Mouse (Mus musculus): ENCODE data around the gene Suv39h1. TPM values are rescaled to one million over a fixed set of nuclear protein-coding genes. Genes with fewer than 3 reads are reported as not detected.
"Not testable (repeated sequence)": the region's sequence is repeated elsewhere in the genome, so short reads cannot be mapped to it uniquely, and the experiment has no call there.

Gene Suv39h1
- 39.9 and 40.8 TPM in 2 replicates for polyA plus RNA-seq (2015; fragmentation: Nextera tagmentation; extraction: Ambion mirVana)

DNA sequence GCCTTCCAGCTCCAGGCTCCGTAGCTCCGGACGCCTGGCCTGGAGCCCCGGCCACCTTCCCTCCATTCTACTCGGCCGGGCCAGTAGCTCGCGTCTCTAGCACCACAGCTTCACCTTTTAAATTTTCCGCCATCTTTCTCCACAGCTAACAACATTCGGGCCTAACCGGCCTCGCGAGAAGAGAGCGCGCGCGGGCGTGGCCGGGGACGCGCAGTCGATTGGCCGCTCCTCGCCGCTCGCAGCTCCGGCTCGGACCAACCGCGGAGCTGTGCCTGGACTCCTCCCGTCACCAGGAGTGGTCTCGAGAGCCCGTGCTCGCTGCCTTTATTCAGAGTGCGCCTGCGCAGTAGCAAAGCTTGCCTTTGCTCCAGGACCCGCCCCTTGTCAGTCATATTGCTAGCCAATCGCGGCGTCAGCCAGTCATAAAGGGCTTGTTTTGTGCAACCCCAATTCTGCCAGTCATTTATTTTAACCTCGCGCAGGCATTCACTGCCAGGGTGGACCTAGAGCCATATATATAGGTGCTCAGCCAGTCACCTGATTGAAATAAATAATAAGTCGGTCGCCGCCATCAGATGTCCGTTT lies at the start of gene Suv39h1:
Suv39h1 (minus strand) TSS at position 331 of the 585 bp plus-strand sequence.
- Histone ChIP-seq H3K4me3 (peak within 1 kb of the TSS; percentile 54), H3K9ac (peak within 1 kb of the TSS; percentile 72), H3K36me3 (peaks cover 11% of the 10 kb centered on the region), H3K27me3 (no peaks in the 10 kb centered on the region), H3K27ac (peak within 1 kb of the TSS; percentile 87), H3K9me3 (no peaks in the 10 kb centered on the region), H3K4me2 (peak within 1 kb of the TSS; percentile 59), H3K4me1 (replicated peaks) (peaks cover 8% of the 10 kb centered on the region)
- peak; percentile 97 for ATAC-seq (ENCODE audit: low FRiP score)
- 16% methylated on average over 46 of the region's 46 CpGs for WGBS

DNA sequence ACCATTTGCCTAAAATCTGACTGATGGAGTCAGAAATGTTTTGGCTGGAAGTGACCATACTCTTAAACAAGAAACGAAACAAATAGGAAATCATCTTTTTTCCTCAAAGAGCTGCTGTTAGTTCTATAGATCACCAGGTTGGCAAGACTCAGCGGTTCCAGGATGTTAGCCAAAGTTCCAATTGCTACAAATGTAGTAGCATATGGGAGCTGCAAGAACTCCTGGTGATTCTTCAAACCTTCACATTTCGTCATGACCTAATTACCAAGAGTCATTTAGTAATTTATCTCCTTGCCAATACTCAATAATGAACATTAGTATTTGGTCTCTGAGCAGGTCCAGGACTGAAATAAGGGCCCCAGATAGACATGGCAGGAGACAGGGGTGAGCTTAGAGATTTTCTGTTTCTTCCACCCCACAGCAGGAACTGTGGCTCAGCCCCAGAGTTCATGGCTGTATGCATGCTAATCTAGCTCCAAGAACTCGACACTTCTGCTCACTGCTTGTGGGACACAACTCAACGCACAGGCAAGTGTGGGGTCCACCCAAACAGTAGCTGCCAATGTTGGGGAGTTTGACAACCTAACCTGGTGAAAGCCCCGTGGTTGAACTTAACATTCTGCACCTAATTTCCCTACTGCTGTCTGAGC lies 49.4 kb upstream of the Suv39h1 start:
- Histone ChIP-seq H3K9ac (no peak overlapping the region), H3K9me3 (no peaks in the 10 kb centered on the region), H3K27ac (no peak overlapping the region), H3K4me3 (no peak overlapping the region), H3K36me3 (peaks cover 50% of the 10 kb centered on the region), H3K4me2 (no peak overlapping the region), H3K27me3 (no peaks in the 10 kb centered on the region), H3K4me1 (replicated peaks) (no peaks in the 10 kb centered on the region)
- 86% methylated on average over 6 of the region's 6 CpGs for WGBS
- no peak for ATAC-seq (ENCODE audit: low FRiP score)

DNA sequence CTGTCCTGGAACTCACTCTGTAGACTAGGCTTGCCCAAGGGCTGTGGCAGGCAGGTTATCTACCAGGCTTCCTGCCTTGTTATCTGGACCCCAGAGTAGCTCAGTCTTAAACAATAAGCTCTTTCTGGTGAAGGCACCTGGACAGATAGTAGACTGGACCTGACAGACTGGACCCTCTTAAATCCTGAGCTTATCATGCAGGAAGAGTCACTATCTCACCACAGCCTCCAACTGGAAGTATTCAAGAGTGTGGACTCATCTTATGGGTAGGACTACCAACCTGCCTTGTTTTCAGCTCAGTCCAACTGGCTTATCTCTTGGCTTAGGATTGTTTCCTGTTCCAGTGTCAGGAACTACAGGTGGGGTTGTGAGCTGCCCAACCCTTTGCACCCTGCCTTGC lies 42.7 kb upstream of the Suv39h1 start:
- no peak overlapping the region for H3K27ac ChIP-seq
- H3K9ac ChIP-seq = no peak overlapping the region
- H3K27me3 ChIP-seq = no peaks in the 10 kb centered on the region
- no peaks in the 10 kb centered on the region for H3K9me3 ChIP-seq
- H3K36me3 ChIP-seq = peaks cover 5% of the 10 kb centered on the region
- no peaks in the 10 kb centered on the region for H3K4me1 ChIP-seq (replicated peaks)
- no peak overlapping the region for H3K4me3 ChIP-seq
- no peak overlapping the region for H3K4me2 ChIP-seq
- ATAC-seq (ENCODE audit: low FRiP score) = no peak

DNA sequence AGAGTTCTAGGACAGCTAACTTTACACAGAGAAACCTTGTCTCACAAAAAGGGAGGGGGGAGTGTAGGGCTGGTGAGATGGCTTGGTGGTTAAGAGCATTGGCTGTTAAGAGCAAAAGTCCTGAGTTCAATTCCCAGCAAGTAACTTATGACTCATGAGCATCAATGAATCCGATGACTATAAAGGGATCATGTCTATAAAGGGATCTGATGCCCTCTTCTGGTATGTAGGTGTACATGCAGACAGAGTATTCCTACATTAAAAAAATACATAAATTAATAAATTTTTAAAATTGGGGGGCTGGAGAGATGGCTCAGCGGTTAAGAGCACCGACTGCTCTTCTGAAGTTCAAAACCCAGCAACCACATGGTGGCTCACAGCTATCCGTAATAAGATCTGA lies 40.7 kb upstream of the Suv39h1 start:
- no peak overlapping the region for H3K4me2 ChIP-seq
- H3K9ac ChIP-seq = no peak overlapping the region
- H3K4me1 ChIP-seq (replicated peaks) = no peaks in the 10 kb centered on the region
- 85% methylated on average over 4 of the region's 4 CpGs for WGBS
- no peak for ATAC-seq (ENCODE audit: low FRiP score)
- no peaks in the 10 kb centered on the region for H3K27me3 ChIP-seq
- H3K4me3 ChIP-seq = no peak overlapping the region
- no peak overlapping the region for H3K27ac ChIP-seq
- no peaks in the 10 kb centered on the region for H3K9me3 ChIP-seq
- peaks cover 5% of the 10 kb centered on the region for H3K36me3 ChIP-seq

DNA sequence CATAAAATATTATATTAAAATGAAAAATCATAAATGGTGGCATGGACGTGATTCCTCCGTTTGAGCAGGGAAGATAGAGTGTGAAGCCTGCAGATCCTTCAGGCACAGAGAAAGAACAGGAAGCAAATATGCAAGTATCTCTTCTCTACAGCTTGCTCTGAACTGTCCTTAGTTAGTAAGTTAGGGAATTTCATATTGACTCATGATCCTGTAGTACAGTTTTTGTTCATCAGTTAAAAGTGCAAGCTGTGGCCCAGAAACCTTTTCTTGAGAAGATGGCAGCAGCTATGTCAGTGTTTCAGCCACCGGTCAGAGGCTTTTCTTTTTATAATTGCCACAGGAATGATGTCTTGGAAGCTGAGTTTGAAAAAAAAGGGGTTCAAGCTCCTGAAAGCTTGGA lies 30.5 kb upstream of the Suv39h1 start:
- Histone ChIP-seq H3K36me3 (no peaks in the 10 kb centered on the region), H3K27ac (no peak overlapping the region), H3K4me3 (no peak overlapping the region), H3K4me1 (replicated peaks) (peaks cover 8% of the 10 kb centered on the region), H3K9me3 (no peaks in the 10 kb centered on the region), H3K9ac (no peak overlapping the region), H3K27me3 (no peaks in the 10 kb centered on the region), H3K4me2 (no peak overlapping the region)
- 90% methylated on average over 3 of the region's 3 CpGs for WGBS
- no peak for ATAC-seq (ENCODE audit: low FRiP score)

DNA sequence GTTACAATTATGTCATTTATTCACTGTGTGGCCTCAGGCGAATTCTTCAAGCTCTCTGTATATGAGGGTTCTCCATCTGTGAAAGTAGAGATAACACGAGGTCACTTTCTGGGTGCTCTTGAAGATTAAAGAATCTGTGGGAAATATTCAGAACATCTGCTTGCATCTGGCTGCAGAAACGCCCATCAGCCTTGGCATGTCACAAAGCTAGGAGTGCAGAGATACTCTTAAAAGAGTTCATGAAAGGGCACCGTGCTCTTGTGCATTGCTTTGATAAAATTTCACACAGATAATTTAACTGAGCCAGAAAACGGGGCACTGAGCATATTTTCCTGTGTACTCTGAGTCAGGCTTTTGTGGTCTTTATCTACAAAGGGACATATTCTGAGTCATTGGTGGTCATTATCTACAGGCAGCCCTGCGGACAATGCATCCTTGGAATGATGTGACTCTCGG lies 27.7 kb upstream of the Suv39h1 start:
- Histone ChIP-seq H3K27me3 (no peaks in the 10 kb centered on the region), H3K4me1 (replicated peaks) (peaks cover 8% of the 10 kb centered on the region), H3K9me3 (no peaks in the 10 kb centered on the region), H3K36me3 (no peaks in the 10 kb centered on the region), H3K4me2 (no peak overlapping the region), H3K9ac (no peak overlapping the region), H3K27ac (no peak overlapping the region), H3K4me3 (no peak overlapping the region)
- ATAC-seq (ENCODE audit: low FRiP score) = no peak
- WGBS = 75% methylated on average over 7 of the region's 7 CpGs

DNA sequence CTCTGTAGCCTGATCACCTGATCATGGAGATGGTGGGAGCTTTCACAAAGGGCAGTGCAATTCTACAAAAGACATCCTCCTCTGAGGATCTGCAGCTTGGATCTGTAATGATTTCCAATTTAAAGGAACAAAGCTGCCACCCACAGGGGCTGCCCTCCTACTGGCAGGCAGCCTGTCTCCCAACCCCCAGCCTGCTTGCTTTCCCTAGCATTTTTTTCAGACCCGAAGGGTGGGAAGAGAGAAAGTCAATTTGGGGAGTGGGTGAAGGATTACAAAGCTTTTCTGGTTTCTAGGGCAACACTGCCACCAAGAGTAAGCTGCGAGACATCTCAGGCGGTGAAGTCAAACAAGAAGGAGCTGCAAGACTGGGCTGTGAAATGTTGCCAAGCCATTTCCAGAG lies 26.5 kb upstream of the Suv39h1 start:
- H3K9ac ChIP-seq = no peak overlapping the region
- H3K4me2 ChIP-seq = 0 out of 2 replicates have a peak overlapping the region, but pooled peaks have one; percentile 17
- H3K36me3 ChIP-seq = no peaks in the 10 kb centered on the region
- peaks cover 8% of the 10 kb centered on the region for H3K4me1 ChIP-seq (replicated peaks)
- ATAC-seq (ENCODE audit: low FRiP score) = peak; percentile 53
- no peak overlapping the region for H3K4me3 ChIP-seq
- peak overlapping the region; percentile 90 for H3K27ac ChIP-seq
- no peaks in the 10 kb centered on the region for H3K27me3 ChIP-seq
- WGBS = 25% methylated on average over 3 of the region's 3 CpGs
- no peaks in the 10 kb centered on the region for H3K9me3 ChIP-seq

DNA sequence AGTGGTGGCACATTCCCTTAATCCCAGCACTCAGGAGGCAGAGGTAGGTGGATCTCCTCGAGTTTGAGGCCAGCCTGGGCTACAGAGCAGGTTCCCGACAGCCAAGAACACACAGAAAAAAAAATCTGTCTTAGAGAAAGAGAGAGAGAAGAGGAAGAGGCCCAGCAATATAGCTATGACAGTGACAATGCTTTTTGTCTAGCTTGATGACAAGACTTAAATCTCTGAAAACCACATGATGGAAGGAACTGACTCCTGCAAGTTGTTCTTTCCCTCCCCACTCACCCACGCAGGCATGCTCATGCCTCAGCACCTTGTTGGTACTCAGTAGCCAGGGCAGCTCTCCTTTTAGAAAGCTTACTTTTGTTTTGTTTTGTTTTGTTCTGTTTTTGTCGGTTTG lies 24.9 kb upstream of the Suv39h1 start:
- Histone ChIP-seq H3K4me1 (replicated peaks) (peaks cover 8% of the 10 kb centered on the region), H3K4me2 (no peak overlapping the region), H3K36me3 (no peaks in the 10 kb centered on the region), H3K27ac (no peak overlapping the region), H3K9ac (no peak overlapping the region), H3K27me3 (no peaks in the 10 kb centered on the region), H3K9me3 (no peaks in the 10 kb centered on the region), H3K4me3 (no peak overlapping the region)
- no peak for ATAC-seq (ENCODE audit: low FRiP score)
- WGBS = 65% methylated on average over 4 of the region's 4 CpGs

DNA sequence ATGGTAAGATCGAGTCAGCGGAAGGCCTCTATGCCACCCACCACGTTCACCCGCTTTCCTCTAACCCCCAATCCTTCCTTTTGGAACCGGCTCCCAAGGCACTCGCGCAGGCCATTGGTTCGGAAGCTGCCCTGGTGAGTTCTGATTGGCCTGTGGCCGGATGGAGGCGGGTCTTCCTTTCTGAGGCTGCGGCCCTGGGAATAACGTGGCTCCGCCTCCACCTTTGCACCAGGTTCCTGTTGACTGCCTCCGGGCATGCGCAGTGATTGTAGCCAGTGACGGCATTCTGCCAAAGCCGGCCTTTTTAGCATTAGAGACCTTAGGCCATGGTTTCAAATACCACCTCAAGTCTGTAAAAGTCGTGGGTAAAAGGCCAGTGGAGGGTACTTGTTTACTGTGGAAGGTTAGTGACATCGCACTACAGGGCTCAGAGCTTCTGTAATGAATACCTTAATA lies 22.3 kb upstream of the Suv39h1 start:
- no peak overlapping the region for H3K9ac ChIP-seq
- H3K36me3 ChIP-seq = no peaks in the 10 kb centered on the region
- peaks cover 8% of the 10 kb centered on the region for H3K4me1 ChIP-seq (replicated peaks)

DNA sequence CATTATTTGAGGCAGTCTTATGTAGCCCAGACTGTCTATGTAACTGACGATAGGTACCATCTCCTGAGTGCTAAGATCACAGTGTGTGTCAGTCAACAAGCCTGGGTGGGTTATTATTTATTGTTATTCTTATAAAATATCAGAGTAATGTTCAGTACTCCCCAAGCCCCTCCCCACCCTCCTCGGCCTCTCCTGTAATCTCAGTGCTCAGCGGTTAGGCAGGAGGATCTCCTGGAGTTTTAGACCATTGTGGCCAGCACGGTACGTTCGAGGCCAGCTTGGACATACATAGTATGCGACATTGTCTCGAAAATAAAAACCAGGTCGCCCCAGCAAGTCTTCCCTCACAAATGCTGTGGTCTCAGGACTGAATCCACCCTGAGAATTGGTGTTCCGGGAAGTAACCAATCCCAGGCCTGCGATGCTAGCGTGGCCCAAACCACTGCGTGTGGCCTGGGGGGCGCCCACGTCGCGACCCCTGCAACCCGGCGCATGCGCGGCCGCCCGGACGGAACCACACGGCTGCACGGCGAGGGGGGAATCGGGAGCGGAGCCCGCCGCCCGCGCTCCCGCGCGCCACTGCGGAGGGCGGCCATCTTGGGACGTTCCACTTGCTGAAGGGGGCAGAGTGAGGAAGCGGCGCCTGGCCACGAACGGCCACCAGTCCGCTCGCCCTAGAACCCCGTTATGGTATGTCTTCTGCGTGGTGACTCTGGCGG lies 21.7 kb upstream of the Suv39h1 start:
- H3K9ac ChIP-seq; H3K27me3 ChIP-seq; H3K9me3 ChIP-seq; H3K4me1 ChIP-seq (replicated peaks); H3K36me3 ChIP-seq: not testable (repeated sequence)
- WGBS = 18% methylated on average over 14 of the region's 48 CpGs
- H3K4me3 ChIP-seq = peak overlapping the region; percentile 30
- ATAC-seq (ENCODE audit: low FRiP score) = peak; percentile 91
- H3K4me2 ChIP-seq = peak overlapping the region; percentile 47
- peak overlapping the region; percentile 48; the same call in 1 of the 2 replicates for H3K27ac ChIP-seq

More for the DNA sequence above, 22.3 kb upstream of the Suv39h1 start:
- Histone ChIP-seq H3K4me3 (peak overlapping the region; percentile 28), H3K27me3 (no peaks in the 10 kb centered on the region), H3K9me3 (no peaks in the 10 kb centered on the region), H3K27ac (peak overlapping the region; percentile 66; the same call in 1 of the 2 replicates), H3K4me2 (peak overlapping the region; percentile 40)
- WGBS = 19% methylated on average over 17 of the region's 19 CpGs
- peak; percentile 92 for ATAC-seq (ENCODE audit: low FRiP score)

DNA sequence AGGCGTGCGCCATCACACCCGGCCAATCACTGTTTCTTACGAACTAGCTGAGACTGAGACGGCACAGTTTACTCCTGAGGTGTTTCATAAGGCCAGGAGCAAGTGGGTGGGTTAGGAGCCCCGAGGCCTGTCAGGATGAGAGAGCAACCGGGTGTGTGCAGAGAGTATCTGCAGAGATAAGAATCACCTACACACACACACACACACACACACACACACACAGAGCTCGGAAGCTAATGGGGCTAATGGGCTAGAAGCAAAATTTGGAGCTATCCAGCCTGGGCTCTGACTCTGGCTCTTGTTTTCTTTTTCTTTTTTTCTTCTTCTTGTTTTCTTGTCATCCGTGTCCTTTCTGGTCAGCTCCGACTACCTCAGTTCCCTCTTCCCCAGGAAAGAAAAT lies 21.0 kb upstream of the Suv39h1 start:
- H3K4me1 ChIP-seq (replicated peaks) = peaks cover 5% of the 10 kb centered on the region
- no peaks in the 10 kb centered on the region for H3K9me3 ChIP-seq
- H3K27ac ChIP-seq = no peak overlapping the region; the same call in 1 of the 2 replicates
- H3K9ac ChIP-seq = no peak overlapping the region
- peak overlapping the region; percentile 47 for H3K4me2 ChIP-seq
- peak overlapping the region; percentile 30 for H3K4me3 ChIP-seq
- no peak for ATAC-seq (ENCODE audit: low FRiP score)
- no peaks in the 10 kb centered on the region for H3K27me3 ChIP-seq
- no peaks in the 10 kb centered on the region for H3K36me3 ChIP-seq
- 82% methylated on average over 10 of the region's 10 CpGs for WGBS

DNA sequence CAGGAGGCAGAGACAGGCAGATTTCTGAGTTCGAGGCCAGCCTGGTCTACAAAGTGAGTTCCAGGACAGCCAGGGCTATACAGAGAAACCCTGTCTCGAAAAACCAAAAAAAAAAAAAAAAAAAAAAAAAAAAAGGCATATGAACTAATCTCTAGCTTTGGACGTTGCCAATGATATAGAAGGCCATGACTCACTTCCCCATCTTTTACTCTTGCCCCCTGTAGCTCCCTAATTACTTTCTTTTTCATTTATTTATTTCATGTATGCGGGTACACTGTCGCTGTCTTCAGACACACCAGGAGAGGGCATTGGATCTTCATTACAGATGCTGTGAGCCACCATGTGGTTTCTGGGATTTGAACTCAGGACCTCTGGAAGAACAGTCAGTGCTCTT lies 16.4 kb upstream of the Suv39h1 start:
- ATAC-seq (ENCODE audit: low FRiP score); H3K4me2 ChIP-seq; H3K27me3 ChIP-seq; H3K4me3 ChIP-seq; H3K36me3 ChIP-seq; H3K9ac ChIP-seq; H3K9me3 ChIP-seq; H3K27ac ChIP-seq; H3K4me1 ChIP-seq (replicated peaks): not testable (repeated sequence)
- WGBS = 78% methylated on average over 5 of the region's 5 CpGs
